Mouse (Mus musculus): ENCODE measurements at regions not wholly inside any gene's neighbourhood (a gene's known extent, or its start where the extent isn't known, plus 50 kb on each side); places are given as distances from the start of the nearest gene placed in this dataset.
"Not testable (repeated sequence)": the region's sequence is repeated elsewhere in the genome, so short reads cannot be mapped to it uniquely, and the experiment has no call there.

DNA sequence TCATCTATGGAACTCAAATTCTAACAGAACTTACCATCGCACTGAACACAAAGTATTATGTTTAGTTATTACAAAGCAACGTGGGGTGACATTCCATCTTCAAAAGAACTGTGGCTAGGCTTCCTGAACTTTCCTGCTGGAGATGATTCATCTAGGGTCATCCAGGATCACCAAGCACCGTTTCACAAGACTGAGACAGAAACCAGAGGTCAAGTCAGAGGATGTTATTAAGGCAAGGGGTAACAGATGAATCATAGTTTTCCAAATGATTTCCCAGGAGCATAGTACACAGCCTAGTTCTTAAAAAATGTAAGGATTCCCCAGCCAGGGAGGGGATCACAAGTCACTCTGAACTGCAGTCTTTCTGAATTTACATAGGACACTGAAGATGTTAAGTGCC is 97.5 kb upstream of the Nrip1 start:
- Histone ChIP-seq H3K9me3 (no peaks in the 10 kb centered on the region), H3K4me1 (no peaks in the 10 kb centered on the region), H3K27me3 (replicated peaks) (no peaks in the 10 kb centered on the region), H3K4me2 (no peak overlapping the region), H3K4me3 (no peak overlapping the region), H3K36me3 (no peaks in the 10 kb centered on the region), H3K9ac (no peak overlapping the region), H3K27ac (replicated peaks) (no peak overlapping the region)
- ATAC-seq (ENCODE audit: extremely low read depth, insufficient number of reproducible peaks, low FRiP score, low TSS enrichment) = no peak
- 58% methylated on average over 3 of the region's 3 CpGs for WGBS

DNA sequence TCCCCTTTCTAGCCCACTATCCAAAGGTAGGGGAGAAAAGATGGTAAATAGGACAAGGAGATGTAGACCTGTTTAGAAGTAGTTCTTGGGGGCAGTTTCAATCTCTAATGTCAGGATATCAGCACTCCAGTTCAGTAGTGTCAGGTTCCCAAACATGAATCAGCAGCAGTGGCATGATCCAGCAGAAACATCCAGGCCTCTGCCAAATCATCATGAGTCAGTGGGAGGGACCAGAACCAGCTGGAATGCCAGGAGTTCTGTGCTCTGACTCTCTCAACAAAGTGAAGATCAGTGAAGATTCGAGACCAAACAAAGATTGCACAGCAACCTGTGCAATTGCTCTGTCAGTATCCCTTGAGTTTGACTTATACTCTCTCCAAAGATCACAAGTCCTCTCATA is 85.9 kb upstream of the Nrip1 start:
- 78% methylated on average over 1 of the region's 1 CpGs for WGBS
- no peak overlapping the region for H3K27ac ChIP-seq (replicated peaks)
- H3K9ac ChIP-seq = no peak overlapping the region
- no peaks in the 10 kb centered on the region for H3K36me3 ChIP-seq
- no peak overlapping the region for H3K4me3 ChIP-seq
- no peaks in the 10 kb centered on the region for H3K4me1 ChIP-seq
- ATAC-seq (ENCODE audit: extremely low read depth, insufficient number of reproducible peaks, low FRiP score, low TSS enrichment) = no peak
- no peaks in the 10 kb centered on the region for H3K9me3 ChIP-seq
- no peak overlapping the region for H3K4me2 ChIP-seq
- no peaks in the 10 kb centered on the region for H3K27me3 ChIP-seq (replicated peaks)

DNA sequence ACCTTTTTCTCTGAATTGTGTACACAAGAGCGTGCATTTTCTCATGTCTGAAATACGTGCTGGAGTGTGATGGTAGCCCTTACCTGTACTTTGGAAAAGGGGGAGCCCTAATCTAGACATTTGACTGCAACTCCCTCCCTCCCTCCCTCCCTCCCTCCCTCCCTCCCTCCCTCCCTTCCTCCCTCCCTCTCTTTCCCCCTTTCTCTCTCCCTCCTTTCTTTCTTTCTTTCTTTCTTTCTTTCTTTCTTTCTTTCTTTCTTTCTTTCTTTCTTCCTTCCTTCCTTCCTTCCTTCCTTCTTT is 82.6 kb upstream of the Nrip1 start:
- not testable (repeated sequence) for H3K9me3 ChIP-seq; H3K36me3 ChIP-seq; H3K4me1 ChIP-seq; H3K27ac ChIP-seq (replicated peaks); H3K4me2 ChIP-seq; H3K27me3 ChIP-seq (replicated peaks); H3K9ac ChIP-seq; ATAC-seq (ENCODE audit: extremely low read depth, insufficient number of reproducible peaks, low FRiP score, low TSS enrichment); H3K4me3 ChIP-seq
- WGBS = 52% methylated on average over 2 of the region's 2 CpGs

DNA sequence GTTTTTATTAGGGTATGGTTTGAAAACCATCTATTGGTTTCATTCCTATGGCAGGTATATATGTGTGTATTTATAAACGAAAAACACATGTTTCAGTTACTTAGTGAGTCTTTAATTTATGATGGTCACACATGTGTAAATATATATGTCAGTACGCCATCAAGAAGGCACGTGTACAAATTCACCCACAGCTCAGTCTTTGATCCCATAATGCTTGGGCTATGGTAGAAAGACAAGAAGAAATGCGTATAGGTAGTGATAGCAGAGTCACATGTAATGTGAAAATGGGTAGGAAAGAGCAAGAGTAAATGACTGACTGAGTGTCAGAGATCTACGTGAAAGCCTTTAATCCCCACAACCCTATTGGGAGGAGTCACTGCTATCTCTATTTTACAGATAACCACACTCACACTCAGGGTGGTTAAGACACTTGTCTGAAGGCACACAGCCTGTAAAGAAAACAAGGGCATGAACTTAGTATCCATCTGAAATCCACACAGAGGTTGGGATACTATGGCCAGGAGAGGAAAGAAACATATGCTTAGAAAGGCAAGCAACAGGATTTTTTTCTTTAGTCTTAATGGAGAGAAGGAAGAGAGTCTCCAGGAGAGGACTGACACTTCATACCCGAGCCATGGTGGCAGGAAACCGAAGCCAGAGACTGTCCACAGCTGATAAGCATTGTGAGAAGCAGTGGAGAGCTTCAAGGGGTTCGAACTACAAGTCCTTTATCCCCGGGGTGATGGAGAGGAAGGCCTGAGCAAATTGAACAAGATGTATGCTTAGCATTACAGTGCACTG is 82.1 kb upstream of the Nrip1 start:
- Histone ChIP-seq H3K27ac (replicated peaks) (no peak overlapping the region), H3K4me3 (no peak overlapping the region), H3K4me2 (no peak overlapping the region), H3K9me3 (no peaks in the 10 kb centered on the region), H3K9ac (no peak overlapping the region), H3K36me3 (no peaks in the 10 kb centered on the region), H3K27me3 (replicated peaks) (no peaks in the 10 kb centered on the region), H3K4me1 (0 out of 2 replicates have a peak, but pooled peaks cover 4% of the 10 kb centered on the region)
- no peak for ATAC-seq (ENCODE audit: extremely low read depth, insufficient number of reproducible peaks, low FRiP score, low TSS enrichment)
- WGBS = 41% methylated on average over 9 of the region's 9 CpGs

DNA sequence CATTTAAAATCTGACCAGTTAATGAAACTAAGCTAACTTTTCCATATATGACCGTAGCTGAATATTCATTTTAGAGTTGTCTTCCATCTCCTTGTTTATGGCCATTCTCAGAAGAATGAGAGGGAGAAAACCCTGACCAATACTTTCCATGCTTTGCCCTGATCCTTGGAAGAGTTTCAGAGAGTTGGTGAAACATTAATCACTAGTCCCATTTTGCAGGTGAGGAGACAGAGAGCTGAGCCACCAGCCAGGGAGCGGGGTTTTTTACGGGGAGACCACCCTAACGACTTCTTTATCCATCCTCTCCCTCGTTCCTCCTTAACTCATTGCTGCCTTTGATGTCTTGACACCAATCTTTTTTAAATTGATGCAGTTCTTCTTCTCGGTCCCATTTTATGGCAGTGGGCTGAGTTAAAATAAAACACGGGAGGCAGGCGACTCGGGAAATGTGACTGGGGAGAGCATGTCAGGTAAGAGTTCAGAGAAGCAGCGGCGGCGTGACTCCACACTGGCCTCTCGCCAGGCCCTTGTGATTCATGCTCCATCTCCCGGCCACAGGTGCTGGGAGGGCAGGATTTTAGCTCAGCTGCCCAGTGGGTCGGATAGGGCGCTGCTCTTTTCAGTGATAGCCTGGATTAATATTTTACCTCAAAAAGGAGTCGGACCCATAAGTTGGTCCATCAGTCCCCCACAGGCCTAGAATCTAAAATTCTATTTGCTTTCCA is 81.3 kb upstream of the Nrip1 start:
- Histone ChIP-seq H3K4me2 (no peak overlapping the region), H3K36me3 (no peaks in the 10 kb centered on the region), H3K27me3 (replicated peaks) (no peaks in the 10 kb centered on the region), H3K9me3 (no peaks in the 10 kb centered on the region), H3K4me3 (no peak overlapping the region), H3K27ac (replicated peaks) (no peak overlapping the region), H3K9ac (no peak overlapping the region), H3K4me1 (0 out of 2 replicates have a peak, but pooled peaks cover 4% of the 10 kb centered on the region)
- ATAC-seq (ENCODE audit: extremely low read depth, insufficient number of reproducible peaks, low FRiP score, low TSS enrichment) = no peak
- WGBS = 69% methylated on average over 17 of the region's 17 CpGs

DNA sequence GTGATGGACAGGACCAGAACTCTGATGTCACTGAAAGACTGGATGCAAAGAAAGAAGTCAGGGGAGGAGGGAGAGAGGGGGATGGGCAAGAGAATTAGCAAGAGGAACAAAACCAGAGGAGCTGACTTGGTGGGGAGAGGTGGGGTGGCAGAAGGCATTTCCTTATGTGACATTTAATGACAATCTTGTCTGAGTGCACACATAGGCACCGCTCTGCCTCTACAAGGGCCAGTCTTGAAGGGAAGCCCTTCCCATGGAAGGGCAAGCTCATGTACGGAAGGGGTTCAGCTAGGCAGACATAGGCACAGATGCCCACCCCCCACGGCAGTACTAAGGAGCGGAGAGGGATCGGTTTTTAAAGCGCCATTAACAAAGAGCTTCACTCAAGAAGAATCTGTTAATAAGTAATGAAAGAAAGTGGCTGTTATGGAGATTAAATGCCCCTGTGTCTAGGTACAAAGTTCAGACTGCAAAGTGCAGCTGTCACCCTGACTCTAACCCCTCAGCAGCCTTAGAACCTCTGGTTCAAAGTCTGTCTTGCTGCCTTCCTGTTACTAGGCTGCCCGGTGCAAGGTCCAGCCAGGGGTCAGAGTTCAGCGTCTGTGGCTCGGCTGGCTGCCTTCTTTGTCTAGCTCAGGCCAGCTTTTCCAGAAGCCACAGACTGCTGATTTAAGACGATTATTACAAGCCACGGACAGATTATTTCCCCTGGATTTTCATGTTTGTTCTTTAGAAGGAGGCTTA is 80.0 kb upstream of the Nrip1 start:
- Histone ChIP-seq H3K9me3 (no peaks in the 10 kb centered on the region), H3K4me1 (0 out of 2 replicates have a peak, but pooled peaks cover 4% of the 10 kb centered on the region), H3K9ac (no peak overlapping the region), H3K36me3 (no peaks in the 10 kb centered on the region), H3K4me2 (no peak overlapping the region), H3K27me3 (replicated peaks) (no peaks in the 10 kb centered on the region), H3K4me3 (no peak overlapping the region), H3K27ac (replicated peaks) (no peak overlapping the region)
- ATAC-seq (ENCODE audit: extremely low read depth, insufficient number of reproducible peaks, low FRiP score, low TSS enrichment) = no peak
- 54% methylated on average over 11 of the region's 11 CpGs for WGBS

DNA sequence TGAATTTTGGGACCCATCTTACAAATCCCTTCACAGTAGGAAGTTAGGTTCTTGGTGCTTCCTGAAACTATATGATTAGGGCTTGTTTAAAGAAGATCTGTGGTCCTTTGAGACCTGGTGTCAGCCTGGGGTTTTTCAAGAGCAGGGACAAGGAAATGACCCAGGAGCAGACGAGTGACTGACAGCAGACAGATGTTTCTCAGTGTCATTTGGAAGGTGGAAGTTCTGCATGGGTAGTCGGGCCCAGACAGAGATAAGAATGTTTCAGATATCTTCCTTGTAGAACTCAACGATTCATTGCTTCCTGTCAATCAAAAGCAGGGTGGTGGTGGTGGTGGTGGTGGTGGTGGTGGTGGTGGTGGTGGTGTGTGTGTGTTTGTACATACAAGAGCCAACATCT is 75.1 kb upstream of the Nrip1 start:
- H3K9ac ChIP-seq = no peak overlapping the region
- H3K27me3 ChIP-seq (replicated peaks) = no peaks in the 10 kb centered on the region
- no peaks in the 10 kb centered on the region for H3K9me3 ChIP-seq
- H3K27ac ChIP-seq (replicated peaks) = no peak overlapping the region
- 16% methylated on average over 3 of the region's 3 CpGs for WGBS
- no peak for ATAC-seq (ENCODE audit: extremely low read depth, insufficient number of reproducible peaks, low FRiP score, low TSS enrichment)
- no peak overlapping the region for H3K4me2 ChIP-seq
- H3K36me3 ChIP-seq = no peaks in the 10 kb centered on the region
- H3K4me1 ChIP-seq = 0 out of 2 replicates have a peak, but pooled peaks cover 3% of the 10 kb centered on the region
- no peak overlapping the region for H3K4me3 ChIP-seq

DNA sequence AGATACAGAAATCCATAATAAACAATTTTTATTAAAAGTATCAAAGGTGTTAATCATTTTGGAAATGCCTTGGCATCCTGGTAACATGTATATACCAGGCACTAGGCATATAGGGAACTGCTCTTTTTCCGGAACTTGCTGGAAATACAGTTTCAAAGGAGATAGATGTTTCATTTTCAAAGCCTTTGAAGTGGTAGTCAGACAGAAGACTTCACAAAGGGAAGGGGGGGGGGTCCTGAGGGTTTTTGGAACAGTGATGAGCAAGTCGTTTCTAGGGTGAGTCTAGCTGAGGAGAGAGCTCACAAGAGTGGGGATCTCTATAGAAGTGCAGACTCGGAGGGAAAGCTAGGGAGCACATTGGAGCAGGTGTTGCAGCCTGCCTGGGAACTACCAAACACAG is 73.4 kb upstream of the Nrip1 start:
- peaks cover under 1% of the 10 kb centered on the region; the same call in 1 of the 2 replicates for H3K4me1 ChIP-seq
- ATAC-seq (ENCODE audit: extremely low read depth, insufficient number of reproducible peaks, low FRiP score, low TSS enrichment) = no peak
- H3K27ac ChIP-seq (replicated peaks) = no peak overlapping the region
- H3K9me3 ChIP-seq = no peaks in the 10 kb centered on the region
- H3K9ac ChIP-seq = no peak overlapping the region
- WGBS = 66% methylated on average over 3 of the region's 3 CpGs
- H3K27me3 ChIP-seq (replicated peaks) = no peaks in the 10 kb centered on the region
- H3K36me3 ChIP-seq = no peaks in the 10 kb centered on the region
- no peak overlapping the region for H3K4me3 ChIP-seq
- H3K4me2 ChIP-seq = no peak overlapping the region

DNA sequence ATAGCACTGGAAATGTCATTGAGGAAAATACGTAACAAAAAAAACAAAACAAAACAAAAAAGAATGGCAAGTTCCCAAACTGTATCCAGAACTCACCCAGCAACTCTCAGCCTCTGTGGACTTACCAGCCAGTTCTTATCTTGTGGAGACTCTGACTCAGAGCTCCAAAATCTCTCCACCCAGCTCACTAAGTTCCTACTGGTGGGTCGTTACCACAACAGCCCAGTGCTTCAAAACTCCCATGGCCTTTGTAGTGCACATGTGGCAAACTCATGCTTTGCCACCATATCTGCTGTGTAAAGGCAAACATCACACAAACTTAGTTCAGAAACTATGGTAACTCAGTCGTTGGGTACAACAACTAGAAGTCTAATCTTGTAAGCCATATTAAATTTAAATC is 71.0 kb upstream of the Nrip1 start:
- Histone ChIP-seq H3K27ac (replicated peaks) (no peak overlapping the region), H3K36me3 (no peaks in the 10 kb centered on the region), H3K27me3 (replicated peaks) (no peaks in the 10 kb centered on the region), H3K4me3 (no peak overlapping the region), H3K9ac (no peak overlapping the region), H3K4me1 (peaks cover 4% of the 10 kb centered on the region; the same call in 1 of the 2 replicates), H3K4me2 (no peak overlapping the region), H3K9me3 (no peaks in the 10 kb centered on the region)
- 49% methylated on average over 3 of the region's 3 CpGs for WGBS
- no peak for ATAC-seq (ENCODE audit: extremely low read depth, insufficient number of reproducible peaks, low FRiP score, low TSS enrichment)

DNA sequence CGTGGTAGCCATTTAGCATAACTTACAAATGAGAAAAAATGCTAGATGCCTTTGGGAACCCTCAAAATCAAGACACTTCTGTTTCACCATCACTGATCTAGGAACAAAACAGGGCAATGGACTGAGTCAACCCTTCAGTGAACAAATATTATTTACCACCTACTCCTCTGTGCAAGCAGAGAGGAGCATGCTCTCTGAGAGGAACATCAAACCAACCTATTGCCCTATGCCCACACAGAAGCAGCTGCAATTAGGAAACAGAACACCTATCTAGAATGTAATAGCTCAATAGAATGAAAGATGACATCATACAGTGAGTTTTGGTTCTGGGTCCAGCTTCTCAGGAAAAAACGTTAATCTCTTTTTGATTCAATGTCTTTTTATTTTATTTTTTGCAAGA is 69.0 kb upstream of the Nrip1 start:
- Histone ChIP-seq H3K9ac (no peak overlapping the region), H3K4me1 (peaks cover 7% of the 10 kb centered on the region; the same call in 1 of the 2 replicates), H3K36me3 (no peaks in the 10 kb centered on the region), H3K27ac (replicated peaks) (no peak overlapping the region), H3K9me3 (no peaks in the 10 kb centered on the region), H3K27me3 (replicated peaks) (no peaks in the 10 kb centered on the region), H3K4me2 (no peak overlapping the region), H3K4me3 (no peak overlapping the region)
- ATAC-seq (ENCODE audit: extremely low read depth, insufficient number of reproducible peaks, low FRiP score, low TSS enrichment) = no peak
- WGBS = 78% methylated on average over 2 of the region's 2 CpGs

DNA sequence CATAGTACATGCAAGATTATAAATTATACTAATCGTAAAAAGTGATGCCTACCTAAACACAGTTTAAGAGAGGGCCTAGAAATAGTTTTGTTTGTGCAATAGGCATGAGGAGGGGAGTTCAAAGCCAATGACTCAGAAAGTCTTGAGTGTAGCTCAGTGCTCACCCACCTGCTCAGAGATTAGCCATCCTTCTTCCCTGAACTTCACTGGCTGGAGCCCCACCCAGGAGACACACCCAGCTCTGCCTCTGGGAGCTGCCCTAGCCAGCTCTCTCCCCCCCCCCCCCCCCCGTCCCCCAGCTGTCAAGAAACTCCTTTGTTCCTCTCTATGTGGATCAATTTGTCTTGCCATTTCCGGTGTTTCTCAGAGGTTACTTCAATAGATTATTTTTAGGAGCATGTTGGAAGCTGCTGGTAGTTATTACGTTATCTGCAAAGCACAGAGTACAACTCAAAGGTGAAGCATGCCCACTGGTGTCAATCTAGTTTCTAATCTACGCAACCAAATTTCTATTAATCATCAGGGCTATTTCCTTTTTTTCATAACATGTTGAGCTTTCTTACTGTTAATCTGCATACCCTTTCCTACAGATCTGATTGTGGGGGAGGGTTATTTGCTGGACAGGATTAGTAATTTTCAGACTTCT is 68.3 kb upstream of the Nrip1 start:
- no peak; the same call in 1 of the 2 replicates for ATAC-seq (ENCODE audit: extremely low read depth, insufficient number of reproducible peaks, low FRiP score, low TSS enrichment)

More for the DNA sequence above, 68.3 kb upstream of the Nrip1 start:
- no peak overlapping the region for H3K9ac ChIP-seq
- 45% methylated on average over 5 of the region's 5 CpGs for WGBS
- H3K4me2 ChIP-seq = no peak overlapping the region
- H3K9me3 ChIP-seq = no peaks in the 10 kb centered on the region
- no peak overlapping the region for H3K4me3 ChIP-seq
- no peak overlapping the region for H3K27ac ChIP-seq (replicated peaks)
- H3K36me3 ChIP-seq = no peaks in the 10 kb centered on the region
- no peaks in the 10 kb centered on the region for H3K27me3 ChIP-seq (replicated peaks)
- H3K4me1 ChIP-seq = peaks cover 7% of the 10 kb centered on the region; the same call in 1 of the 2 replicates
